Mouse (Mus musculus) A20 (cell line): ENCODE results near the gene Chd1.

Source experiments
- DNase-seq: peaks from one replicate; pipeline ENCODE4 v3.0.0-alpha.2; 2011; ENCODE audit warnings: low read depth, low spot score

Chd1 gene

GRCm38 (mm10) chr17:15809949-15810348 lies 105.2 kb downstream of the Chd1 start:
- DNase-seq = no peak

- DNase-seq = no peak
Measured at GRCm38 (mm10) chr17:15812136-15812778, 107.5 kb downstream of the Chd1 start.

- DNase-seq = no peak
Measured at GRCm38 (mm10) chr17:15813658-15814212, 109.0 kb downstream of the Chd1 start.

- DNase-seq = peak; percentile 19
Measured at GRCm38 (mm10) chr17:15815312-15816018, 110.7 kb downstream of the Chd1 start.

GRCm38 (mm10) chr17:15816379-15817095 lies 111.8 kb downstream of the Chd1 start:
- peak; percentile 76 for DNase-seq

- DNase-seq = no peak
Measured at GRCm38 (mm10) chr17:15817096-15817450, 112.3 kb downstream of the Chd1 start.

- DNase-seq = no peak
Measured at GRCm38 (mm10) chr17:15817634-15818033, 112.9 kb downstream of the Chd1 start.

- DNase-seq = no peak
Measured at GRCm38 (mm10) chr17:15818372-15818771, 113.6 kb downstream of the Chd1 start.

GRCm38 (mm10) chr17:15820146-15820545 lies 115.4 kb downstream of the Chd1 start:
- DNase-seq = no peak

- DNase-seq = no peak
Measured at GRCm38 (mm10) chr17:15820761-15821160, 116.0 kb downstream of the Chd1 start.

GRCm38 (mm10) chr17:15821706-15822105 lies 116.9 kb downstream of the Chd1 start:
- DNase-seq = no peak
